Mouse (Mus musculus) stomach, postnatal 0 days (tissue): ENCODE measurements around the gene Rap1gap2.

ENCODE experiments used
- CTCF ChIP-seq: IDR thresholded peaks from 2 replicates; pipeline ENCODE4 v1.5.1; 2016; ENCODE audit warnings: antibody characterized with exemption, low read depth, mild to moderate bottlenecking, moderate library complexity
- EP300 ChIP-seq: optimal IDR thresholded peaks from 2 replicates; pipeline ENCODE3; 2016; ENCODE audit warnings: antibody characterized with exemption

DNA sequence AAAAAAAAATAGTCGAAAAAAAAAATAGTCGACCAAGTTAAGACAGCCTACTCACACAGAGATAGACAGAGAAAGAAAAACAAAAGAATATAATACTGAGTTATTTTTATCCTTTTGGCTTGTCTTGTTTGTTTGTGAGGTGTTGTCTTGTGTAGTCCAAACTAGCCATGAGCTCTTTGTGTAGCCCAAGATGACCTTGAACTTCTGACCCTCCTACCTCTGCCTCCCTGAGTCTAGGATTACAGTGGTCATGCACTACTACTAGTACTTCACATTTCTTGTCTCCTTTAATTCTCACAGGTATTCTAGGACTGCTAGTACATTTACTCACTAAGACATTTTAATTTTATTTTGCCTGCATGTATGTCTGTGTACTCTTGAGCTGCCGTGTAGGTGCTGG lies 16.8 kb upstream of the Rap1gap2 start:
- no peak for TF ChIP-seq CTCF
- no peak for TF ChIP-seq EP300
